Mouse (Mus musculus) small intestine, adult 2 months (tissue): Measurements from ENCODE around the gene Fbxl4. TPM values are rescaled to one million over a fixed set of nuclear protein-coding genes. Genes with fewer than 3 reads are reported as not detected.

Experiments used
- H3K27ac ChIP-seq: fragments of 200-500 bp; 2 replicates; pipeline ENCODE4 v1.5.1; 2012; ENCODE audit warnings: low read depth, low read length, control low read depth, inconsistent platforms; ENCODE audit not compliant: insufficient read depth
- H3K27me3 ChIP-seq: fragments of 200-500 bp; 2 replicates; pipeline ENCODE4 v1.6.1; 2012; ENCODE audit warnings: mild to moderate bottlenecking, moderate library complexity, low read length, inconsistent platforms; ENCODE audit not compliant: control insufficient read depth, insufficient read depth
- H3K36me3 ChIP-seq: fragments of 200-500 bp; 2 replicates; pipeline ENCODE4 v1.6.1; 2012; ENCODE audit warnings: mild to moderate bottlenecking, low read length, control low read depth, inconsistent platforms; ENCODE audit not compliant: control insufficient read depth, insufficient read depth
- H3K4me1 ChIP-seq: fragments of 200-500 bp; 2 replicates; pipeline ENCODE4 v1.6.1; 2012; ENCODE audit warnings: low read length, inconsistent platforms, mixed read lengths; ENCODE audit not compliant: control insufficient read depth, insufficient read depth, insufficient read length
- H3K4me3 ChIP-seq: fragments of 200-500 bp; 2 replicates; pipeline ENCODE4 v1.5.1; 2012; ENCODE audit warnings: low read depth, mild to moderate bottlenecking, control low read depth, inconsistent platforms, low read length, moderate library complexity
- CTCF ChIP-seq: fragments of 200-500 bp; IDR thresholded peaks from 2 replicates; pipeline ENCODE4 v1.5.1; 2012; ENCODE audit warnings: low read depth, mild to moderate bottlenecking, control low read depth, inconsistent platforms, low read length, moderate library complexity, mixed read lengths; ENCODE audit not compliant: insufficient replicate concordance, insufficient read length; ENCODE audit errors: extremely low read depth
- POLR2A ChIP-seq: fragments of 200-500 bp; IDR thresholded peaks from 2 replicates; pipeline ENCODE4 v1.6.1; 2012; ENCODE audit warnings: low read depth, mild to moderate bottlenecking, control low read depth, inconsistent platforms, low read length, moderate library complexity
- WGBS: fragments of 180-500 bp; shearing (Covaris S2); methylation state at CpG from one replicate; pipeline ENCODE4 v1.1.7; 2018; 5-methylcytosine and 5-hydroxymethylcytosine counted together
- polyA plus RNA-seq: library from polyadenylated mRNA; depleted of rRNA; stranded (reverse); fragments of >200 nt; gene quantifications from 2 replicates; pipeline ENCODE4 v1.2.3, GENCODE M21; 2012

Fbxl4 gene
- polyA plus RNA-seq, 1 experiment, result 11.2 TPM

DNA sequence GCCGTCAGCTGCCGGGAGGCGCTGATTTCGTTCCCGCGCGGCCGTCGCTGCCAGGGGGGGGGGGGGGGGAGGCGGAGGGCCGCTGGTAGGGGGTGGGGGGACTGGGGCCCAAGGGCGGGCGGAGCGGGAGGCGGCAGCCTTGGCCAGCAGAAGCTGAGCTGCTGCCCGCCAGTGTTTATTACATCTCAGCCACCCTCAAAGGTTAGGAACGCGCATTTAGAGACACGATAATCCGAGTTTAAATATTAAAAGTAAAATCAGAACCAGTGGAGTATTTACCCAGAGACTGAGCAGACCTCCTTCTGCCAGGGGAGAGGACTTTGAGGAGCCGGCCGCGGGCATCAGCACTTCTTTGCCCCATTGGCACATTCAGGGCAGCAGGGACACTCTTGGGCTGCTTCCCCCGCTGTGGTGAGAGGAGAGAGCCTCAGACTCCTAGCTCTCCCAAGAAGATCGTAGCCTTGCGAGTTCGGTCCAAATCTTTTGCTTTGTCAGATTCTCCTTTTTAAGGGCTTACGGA is 120.4 kb downstream of the Fbxl4 start:
- no peaks in the 10 kb centered on the region for H3K4me1 ChIP-seq
- TF ChIP-seq CTCF (no peak), POLR2A (no peak)
- no peak overlapping the region for H3K4me3 ChIP-seq
- WGBS, result 2% methylated on average over 25 of the region's 28 CpGs
- H3K27me3 ChIP-seq, result peaks cover 29% of the 10 kb centered on the region
- no peaks in the 10 kb centered on the region for H3K36me3 ChIP-seq
- H3K27ac ChIP-seq, result no peak overlapping the region

DNA sequence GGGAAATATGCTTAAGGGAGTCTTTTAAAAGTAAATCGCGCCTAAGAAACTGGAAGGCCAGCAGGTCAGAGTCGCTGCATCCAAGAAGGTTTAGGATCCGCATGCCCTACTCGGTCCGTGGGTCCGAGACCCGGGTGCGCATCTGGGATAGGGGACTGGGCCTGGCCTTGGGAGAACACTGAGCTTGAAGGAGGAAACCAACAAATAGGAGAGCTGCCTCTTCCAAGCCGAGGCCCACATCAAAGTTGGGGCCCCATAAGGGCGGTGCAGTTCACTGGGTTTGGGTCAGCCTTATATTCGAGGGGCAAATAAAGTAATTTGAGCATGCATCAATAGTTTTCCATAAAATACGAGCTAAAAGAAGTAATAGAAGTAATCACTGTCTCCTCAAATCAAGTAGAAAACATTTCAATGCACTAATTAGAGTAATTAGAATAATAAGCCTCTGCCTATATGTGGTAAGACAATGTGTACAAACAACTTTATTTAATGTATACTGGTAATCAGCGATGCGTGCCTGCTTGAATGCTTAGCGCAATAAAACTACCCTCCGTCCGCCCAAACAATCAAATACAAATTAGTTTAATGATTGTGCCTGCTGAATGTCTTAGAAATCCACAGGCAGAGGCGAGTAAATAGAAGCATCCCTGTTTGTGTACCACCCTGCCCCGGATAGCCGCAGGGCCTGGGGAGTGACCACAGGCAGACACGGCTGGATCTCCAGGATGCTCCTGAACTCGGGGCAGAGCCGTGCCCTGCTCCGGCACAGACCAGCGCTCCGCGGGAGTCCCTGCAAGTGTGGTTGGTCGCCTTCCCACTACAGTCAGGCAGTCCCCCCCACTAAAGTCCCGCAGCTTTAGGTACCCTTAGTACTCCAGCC is 121.4 kb downstream of the Fbxl4 start:
- 6% methylated on average over 30 of the region's 30 CpGs for WGBS
- Histone ChIP-seq H3K27ac (no peak overlapping the region), H3K4me3 (no peak overlapping the region), H3K27me3 (peaks cover 29% of the 10 kb centered on the region), H3K36me3 (no peaks in the 10 kb centered on the region), H3K4me1 (no peaks in the 10 kb centered on the region)
- TF ChIP-seq CTCF, result no peak
- no peak for TF ChIP-seq POLR2A

DNA sequence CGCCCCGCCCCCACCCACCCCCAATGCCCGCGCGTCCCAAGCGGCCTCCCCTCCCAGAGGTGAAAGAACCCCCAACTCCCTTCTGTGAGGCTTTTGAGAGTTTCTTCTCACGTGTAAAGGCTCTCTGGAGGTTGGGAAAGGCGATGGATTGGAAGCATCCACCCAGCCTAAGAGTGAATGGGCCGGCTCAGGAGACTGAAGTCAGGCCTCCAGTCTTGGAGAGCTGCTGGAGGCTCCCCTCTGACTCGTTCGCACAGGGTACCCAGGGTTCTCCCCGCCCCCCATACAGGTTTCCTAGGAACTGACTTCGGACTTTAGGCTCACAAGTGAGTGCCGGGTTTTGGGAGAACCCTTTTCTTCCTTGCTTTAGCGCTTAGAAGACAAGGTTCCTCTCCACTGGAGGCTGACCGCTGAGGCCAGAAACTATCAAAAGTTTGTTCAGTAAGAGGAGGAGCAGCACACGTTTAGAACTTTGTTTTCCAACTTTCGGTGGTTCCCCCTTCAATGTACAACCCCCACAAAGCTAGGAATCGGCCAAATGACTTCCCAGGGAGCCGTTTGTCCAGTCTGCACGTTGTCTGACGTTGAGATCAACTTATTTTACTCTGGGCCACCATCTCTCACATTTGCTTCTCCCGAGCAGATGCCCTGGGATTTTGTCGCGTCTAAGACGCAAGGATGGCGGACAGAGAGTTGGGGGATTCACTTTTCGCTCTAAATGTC is 122.2 kb downstream of the Fbxl4 start:
- H3K4me1 ChIP-seq, result no peaks in the 10 kb centered on the region
- TF ChIP-seq CTCF (no peak), POLR2A (no peak)
- 3% methylated on average over 28 of the region's 28 CpGs for WGBS
- H3K36me3 ChIP-seq, result no peaks in the 10 kb centered on the region
- H3K27ac ChIP-seq, result no peak overlapping the region
- peaks cover 29% of the 10 kb centered on the region for H3K27me3 ChIP-seq
- no peak overlapping the region for H3K4me3 ChIP-seq

DNA sequence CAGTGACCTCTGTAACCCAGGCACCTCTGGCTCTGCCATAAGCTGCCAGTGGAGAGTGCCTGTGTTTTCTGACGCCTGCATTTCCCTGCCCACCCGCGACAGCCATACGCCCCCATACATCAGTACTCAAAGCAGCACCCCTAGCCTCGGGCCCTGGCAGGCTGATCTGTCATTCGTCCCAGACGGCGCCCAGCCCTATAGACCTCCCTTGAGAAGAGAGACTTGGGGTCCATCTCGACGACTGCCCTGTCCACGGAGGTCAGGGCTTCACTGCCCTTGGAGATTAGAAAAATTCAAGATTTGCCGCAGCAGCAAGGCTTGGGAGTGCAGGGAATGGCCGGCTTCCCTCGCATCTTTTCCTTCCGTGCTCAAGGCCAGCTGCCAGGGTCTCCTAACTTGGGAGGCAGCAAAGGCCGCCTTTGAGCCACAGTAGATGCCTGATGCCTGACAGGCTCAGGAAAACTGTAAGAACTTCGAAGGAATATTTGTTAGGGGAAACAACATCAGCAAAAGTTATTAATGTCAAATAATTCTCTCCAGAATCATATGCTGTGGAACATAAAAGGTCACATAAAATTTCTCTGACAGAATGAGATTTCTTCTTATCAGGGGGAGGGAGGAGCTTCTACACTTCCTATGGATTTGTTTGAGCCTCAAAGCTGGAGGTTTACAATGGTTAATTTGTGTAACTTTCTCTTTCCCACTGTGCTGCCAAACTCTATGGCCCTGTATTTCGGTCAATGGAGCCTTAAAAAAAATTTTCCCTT is 122.9 kb downstream of the Fbxl4 start:
- no peak overlapping the region for H3K27ac ChIP-seq
- H3K4me1 ChIP-seq, result no peaks in the 10 kb centered on the region
- 3% methylated on average over 18 of the region's 18 CpGs for WGBS
- no peak overlapping the region for H3K4me3 ChIP-seq
- H3K27me3 ChIP-seq, result peaks cover 29% of the 10 kb centered on the region
- no peaks in the 10 kb centered on the region for H3K36me3 ChIP-seq
- TF ChIP-seq POLR2A (no peak), CTCF (no peak)

DNA sequence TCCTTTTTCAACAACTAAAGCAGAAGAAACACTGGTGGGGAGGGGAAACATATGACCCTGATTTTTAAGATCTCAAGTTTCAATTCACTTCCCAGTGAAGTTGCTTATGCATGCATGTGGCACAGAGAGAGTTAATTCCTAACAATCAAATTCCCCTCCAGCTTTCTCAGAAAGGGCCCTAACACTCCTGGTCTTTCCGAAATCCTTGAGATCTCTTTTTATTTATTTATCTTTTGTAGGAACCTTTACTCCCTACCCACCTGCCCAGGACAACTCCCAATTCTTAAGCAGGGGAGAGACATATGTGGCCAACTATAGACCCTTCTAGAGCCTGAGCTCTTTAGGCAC is 123.5 kb downstream of the Fbxl4 start:
- 5% methylated on average over 1 of the region's 1 CpGs for WGBS
- peaks cover 29% of the 10 kb centered on the region for H3K27me3 ChIP-seq

DNA sequence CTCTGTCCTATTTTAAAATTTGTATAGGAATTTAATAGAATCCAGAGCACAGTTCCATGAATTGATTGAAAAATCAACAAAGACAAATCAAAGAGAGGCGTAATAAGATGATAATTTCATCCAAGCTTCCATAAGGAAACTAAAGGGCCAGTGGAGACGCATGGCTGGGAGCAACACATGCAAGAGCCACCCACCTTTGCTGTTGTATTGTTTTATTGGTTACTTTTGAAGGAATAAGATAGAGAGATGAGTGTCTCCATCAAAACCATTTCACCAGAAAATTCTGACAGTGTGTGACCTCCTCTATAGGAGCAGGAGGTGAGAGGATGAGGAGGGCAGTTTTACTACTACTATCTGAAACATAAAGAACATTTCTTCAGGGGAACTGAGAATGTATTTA is 124.8 kb downstream of the Fbxl4 start:
- H3K4me3 ChIP-seq, result no peak overlapping the region
- peaks cover 33% of the 10 kb centered on the region for H3K27me3 ChIP-seq
- 30% methylated on average over 2 of the region's 2 CpGs for WGBS
- H3K4me1 ChIP-seq, result no peaks in the 10 kb centered on the region; the same call in 1 of the 2 replicates
- H3K27ac ChIP-seq, result no peak overlapping the region
- TF ChIP-seq POLR2A, result no peak
- no peak for TF ChIP-seq CTCF
- H3K36me3 ChIP-seq, result no peaks in the 10 kb centered on the region

More for the DNA sequence above, 123.5 kb downstream of the Fbxl4 start:
- Histone ChIP-seq H3K4me1 (no peaks in the 10 kb centered on the region), H3K36me3 (no peaks in the 10 kb centered on the region), H3K4me3 (no peak overlapping the region), H3K27ac (no peak overlapping the region)
- TF ChIP-seq CTCF (no peak), POLR2A (no peak)
